Mouse (Mus musculus): ENCODE measurements at regions not wholly inside any gene's neighbourhood (a gene's known extent, or its start where the extent isn't known, plus 50 kb on each side); places are given as distances from the start of the nearest gene placed in this dataset.
A peak's percentile ranks its signal among the peaks of the same experiment; 100 is the strongest.

GRCm38 (mm10) chr12:10135915-10136314 is 233.9 kb upstream of the Nt5c1b start:
- no peaks in the 10 kb centered on the region for H3K27me3 ChIP-seq (ENCODE audit: control insufficient read depth, insufficient read depth, low read length)
- no peaks in the 10 kb centered on the region for H3K4me1 ChIP-seq (ENCODE audit: control insufficient read depth, insufficient read depth, low read length)
- whole genome bisulfite sequencing = 48% methylated on average over 2 of the region's 2 CpGs
- H3K9me3 ChIP-seq (ENCODE audit: control insufficient read depth, low read length) = no peaks in the 10 kb centered on the region
- no peak overlapping the region for H3K4me3 ChIP-seq (replicated peaks; ENCODE audit: low read depth, low read length)
- H3K4me2 ChIP-seq (ENCODE audit: low read length) = no peak overlapping the region
- DNase-seq (no peak), ATAC-seq (ENCODE audit: low FRiP score, low TSS enrichment) (no peak)
- no peaks in the 10 kb centered on the region for H3K36me3 ChIP-seq (ENCODE audit: control insufficient read depth, insufficient read depth, low read length)
- no peak overlapping the region for H3K9ac ChIP-seq (replicated peaks; ENCODE audit: low read length)
- H3K27ac ChIP-seq (replicated peaks; ENCODE audit: low read depth, low read length) = no peak overlapping the region

GRCm38 (mm10) chr12:10140131-10140530 is 229.6 kb upstream of the Nt5c1b start:
- no peak overlapping the region for H3K9ac ChIP-seq (replicated peaks; ENCODE audit: low read length)
- H3K4me3 ChIP-seq (replicated peaks; ENCODE audit: low read depth, low read length) = no peak overlapping the region
- no peaks in the 10 kb centered on the region for H3K36me3 ChIP-seq (ENCODE audit: control insufficient read depth, insufficient read depth, low read length)
- DNase-seq (no peak), ATAC-seq (ENCODE audit: low FRiP score, low TSS enrichment) (no peak)
- H3K4me1 ChIP-seq (ENCODE audit: control insufficient read depth, insufficient read depth, low read length) = no peaks in the 10 kb centered on the region
- H3K4me2 ChIP-seq (ENCODE audit: low read length) = no peak overlapping the region
- H3K27me3 ChIP-seq (ENCODE audit: control insufficient read depth, insufficient read depth, low read length) = no peaks in the 10 kb centered on the region
- H3K9me3 ChIP-seq (ENCODE audit: control insufficient read depth, low read length) = no peaks in the 10 kb centered on the region
- H3K27ac ChIP-seq (replicated peaks; ENCODE audit: low read depth, low read length) = no peak overlapping the region

DNA sequence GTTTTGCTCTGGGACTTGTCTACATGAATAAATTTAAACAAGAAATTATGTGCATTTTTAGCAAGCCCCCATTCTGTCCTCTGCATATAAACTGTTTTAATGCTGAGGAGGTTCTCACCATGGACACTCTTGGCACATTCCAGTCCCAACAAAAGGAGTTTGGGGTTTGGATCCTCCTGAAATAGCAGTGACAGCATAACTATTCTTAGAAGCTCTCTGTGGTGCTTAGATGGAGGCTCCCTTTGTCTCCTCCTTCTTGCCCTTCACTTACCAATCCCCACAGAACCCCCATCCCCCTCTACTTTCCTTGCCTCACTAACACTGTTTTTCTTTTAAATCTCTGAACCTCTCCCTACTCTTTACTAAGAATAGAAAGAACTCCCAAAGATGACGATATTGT is 208.9 kb upstream of the Nt5c1b start:
- H3K4me1 ChIP-seq (ENCODE audit: control insufficient read depth, insufficient read depth, low read length) = no peaks in the 10 kb centered on the region
- H3K27me3 ChIP-seq (ENCODE audit: control insufficient read depth, insufficient read depth, low read length) = no peaks in the 10 kb centered on the region
- no peak overlapping the region for H3K4me2 ChIP-seq (ENCODE audit: low read length)
- H3K4me3 ChIP-seq (replicated peaks; ENCODE audit: low read depth, low read length) = no peak overlapping the region
- H3K9ac ChIP-seq (replicated peaks; ENCODE audit: low read length) = no peak overlapping the region
- no peak overlapping the region for H3K27ac ChIP-seq (replicated peaks; ENCODE audit: low read depth, low read length)
- ATAC-seq (ENCODE audit: low FRiP score, low TSS enrichment) (no peak), DNase-seq (no peak)
- WGBS = 86% methylated on average over 1 of the region's 1 CpGs
- H3K9me3 ChIP-seq (ENCODE audit: control insufficient read depth, low read length) = no peaks in the 10 kb centered on the region
- no peaks in the 10 kb centered on the region for H3K36me3 ChIP-seq (ENCODE audit: control insufficient read depth, insufficient read depth, low read length)

DNA sequence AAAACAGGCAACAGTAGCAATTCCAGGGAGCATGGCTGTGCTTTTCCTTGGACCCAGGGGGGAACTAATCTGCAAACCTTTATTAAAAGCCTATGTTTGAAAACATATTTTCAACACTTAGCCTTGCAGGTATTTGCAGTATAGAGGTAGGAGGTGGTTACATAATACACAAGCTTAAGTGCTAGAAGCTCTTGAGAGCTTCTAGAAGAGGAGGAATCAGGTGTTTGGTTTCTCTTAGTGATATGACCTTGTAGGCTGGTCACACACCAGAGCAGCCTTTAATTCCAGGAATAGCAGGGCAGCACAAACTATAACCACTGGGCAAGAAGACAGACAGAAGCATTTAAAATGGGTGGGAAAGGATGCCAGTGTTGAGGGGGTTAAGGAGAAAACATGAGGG is 201.7 kb upstream of the Nt5c1b start:
- Histone ChIP-seq H3K27ac (replicated peaks; ENCODE audit: low read depth, low read length) (no peak overlapping the region), H3K36me3 (ENCODE audit: control insufficient read depth, insufficient read depth, low read length) (no peaks in the 10 kb centered on the region), H3K9ac (replicated peaks; ENCODE audit: low read length) (no peak overlapping the region), H3K4me1 (ENCODE audit: control insufficient read depth, insufficient read depth, low read length) (no peaks in the 10 kb centered on the region), H3K4me2 (ENCODE audit: low read length) (no peak overlapping the region), H3K4me3 (replicated peaks; ENCODE audit: low read depth, low read length) (no peak overlapping the region), H3K9me3 (ENCODE audit: control insufficient read depth, low read length) (no peaks in the 10 kb centered on the region), H3K27me3 (ENCODE audit: control insufficient read depth, insufficient read depth, low read length) (no peaks in the 10 kb centered on the region)
- ATAC-seq (ENCODE audit: low FRiP score, low TSS enrichment) = no peak
- DNase-seq = no peak

GRCm38 (mm10) chr12:10168581-10168980 is 201.2 kb upstream of the Nt5c1b start:
- Histone ChIP-seq H3K9ac (replicated peaks; ENCODE audit: low read length) (no peak overlapping the region), H3K36me3 (ENCODE audit: control insufficient read depth, insufficient read depth, low read length) (no peaks in the 10 kb centered on the region), H3K27me3 (ENCODE audit: control insufficient read depth, insufficient read depth, low read length) (no peaks in the 10 kb centered on the region), H3K4me2 (ENCODE audit: low read length) (no peak overlapping the region), H3K4me1 (ENCODE audit: control insufficient read depth, insufficient read depth, low read length) (no peaks in the 10 kb centered on the region), H3K9me3 (ENCODE audit: control insufficient read depth, low read length) (no peaks in the 10 kb centered on the region), H3K4me3 (replicated peaks; ENCODE audit: low read depth, low read length) (no peak overlapping the region), H3K27ac (replicated peaks; ENCODE audit: low read depth, low read length) (no peak overlapping the region)
- ATAC-seq (ENCODE audit: low FRiP score, low TSS enrichment) (no peak), DNase-seq (no peak)

- no peaks in the 10 kb centered on the region for H3K4me1 ChIP-seq (ENCODE audit: control insufficient read depth, insufficient read depth, low read length)
- DNase-seq = no peak
- H3K27me3 ChIP-seq (ENCODE audit: control insufficient read depth, insufficient read depth, low read length) = no peaks in the 10 kb centered on the region
- ATAC-seq (ENCODE audit: low FRiP score, low TSS enrichment) = peak; percentile 48; the same call in 1 of the 2 replicates
- H3K36me3 ChIP-seq (ENCODE audit: control insufficient read depth, insufficient read depth, low read length) = no peaks in the 10 kb centered on the region
- H3K9ac ChIP-seq (replicated peaks; ENCODE audit: low read length) = no peak overlapping the region
- WGBS = 97% methylated on average over 4 of the region's 4 CpGs
- H3K27ac ChIP-seq (replicated peaks; ENCODE audit: low read depth, low read length) = no peak overlapping the region
- no peak overlapping the region for H3K4me3 ChIP-seq (replicated peaks; ENCODE audit: low read depth, low read length)
- no peaks in the 10 kb centered on the region for H3K9me3 ChIP-seq (ENCODE audit: control insufficient read depth, low read length)
- H3K4me2 ChIP-seq (ENCODE audit: low read length) = no peak overlapping the region
Observed at GRCm38 (mm10) chr12:10178718-10179117, 191.1 kb upstream of the Nt5c1b start.

- Histone ChIP-seq H3K9ac (replicated peaks; ENCODE audit: low read length) (no peak overlapping the region), H3K27ac (replicated peaks; ENCODE audit: low read depth, low read length) (no peak overlapping the region), H3K4me1 (ENCODE audit: control insufficient read depth, insufficient read depth, low read length) (no peaks in the 10 kb centered on the region), H3K27me3 (ENCODE audit: control insufficient read depth, insufficient read depth, low read length) (no peaks in the 10 kb centered on the region), H3K4me2 (ENCODE audit: low read length) (no peak overlapping the region), H3K4me3 (replicated peaks; ENCODE audit: low read depth, low read length) (no peak overlapping the region), H3K9me3 (ENCODE audit: control insufficient read depth, low read length) (no peaks in the 10 kb centered on the region), H3K36me3 (ENCODE audit: control insufficient read depth, insufficient read depth, low read length) (no peaks in the 10 kb centered on the region)
- WGBS = 45% methylated on average over 1 of the region's 1 CpGs
- ATAC-seq (ENCODE audit: low FRiP score, low TSS enrichment) (no peak), DNase-seq (no peak)
Observed at GRCm38 (mm10) chr12:10179147-10179814, 190.5 kb upstream of the Nt5c1b start.

- H3K9me3 ChIP-seq (ENCODE audit: control insufficient read depth, low read length) = no peaks in the 10 kb centered on the region
- no peak for ATAC-seq (ENCODE audit: low FRiP score, low TSS enrichment)
- no peak overlapping the region for H3K4me3 ChIP-seq (replicated peaks; ENCODE audit: low read depth, low read length)
- H3K27me3 ChIP-seq (ENCODE audit: control insufficient read depth, insufficient read depth, low read length) = no peaks in the 10 kb centered on the region
- no peak overlapping the region for H3K27ac ChIP-seq (replicated peaks; ENCODE audit: low read depth, low read length)
- no peaks in the 10 kb centered on the region for H3K36me3 ChIP-seq (ENCODE audit: control insufficient read depth, insufficient read depth, low read length)
- H3K4me2 ChIP-seq (ENCODE audit: low read length) = no peak overlapping the region
- 67% methylated on average over 3 of the region's 3 CpGs for WGBS
- H3K4me1 ChIP-seq (ENCODE audit: control insufficient read depth, insufficient read depth, low read length) = no peaks in the 10 kb centered on the region
- H3K9ac ChIP-seq (replicated peaks; ENCODE audit: low read length) = no peak overlapping the region
- DNase-seq = no peak
Observed at GRCm38 (mm10) chr12:10179815-10180468, 189.8 kb upstream of the Nt5c1b start.

DNA sequence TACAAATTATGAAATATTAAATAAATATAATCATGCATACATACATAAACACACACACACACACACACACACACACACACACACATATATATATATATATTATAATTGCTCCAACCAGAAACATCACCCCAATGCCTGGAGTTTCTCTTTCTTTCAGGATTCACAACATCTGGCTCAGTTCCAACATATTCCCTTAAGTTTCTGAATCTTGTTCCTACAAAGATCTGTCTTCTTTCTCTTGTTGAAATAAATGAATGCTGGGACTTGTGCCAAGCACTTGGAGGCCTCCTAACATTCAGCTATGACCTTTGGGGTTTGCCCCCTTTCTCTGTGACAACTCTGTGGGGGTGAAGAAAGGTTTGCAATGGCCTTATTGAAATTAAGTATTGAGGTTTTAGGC is 187.2 kb upstream of the Nt5c1b start:
- Histone ChIP-seq H3K9ac (replicated peaks; ENCODE audit: low read length) (no peak overlapping the region), H3K9me3 (ENCODE audit: control insufficient read depth, low read length) (no peaks in the 10 kb centered on the region), H3K27ac (replicated peaks; ENCODE audit: low read depth, low read length) (no peak overlapping the region), H3K36me3 (ENCODE audit: control insufficient read depth, insufficient read depth, low read length) (no peaks in the 10 kb centered on the region), H3K4me3 (replicated peaks; ENCODE audit: low read depth, low read length) (no peak overlapping the region), H3K27me3 (ENCODE audit: control insufficient read depth, insufficient read depth, low read length) (no peaks in the 10 kb centered on the region), H3K4me2 (ENCODE audit: low read length) (no peak overlapping the region), H3K4me1 (ENCODE audit: control insufficient read depth, insufficient read depth, low read length) (no peaks in the 10 kb centered on the region)
- no peak for ATAC-seq (ENCODE audit: low FRiP score, low TSS enrichment)
- DNase-seq = peak; percentile 13

All from midbrain, embryonic 14.5 days (tissue).